Mouse (Mus musculus): ENCODE results near the gene Wdr83.
"Not testable (repeated sequence)": the region's sequence is repeated elsewhere in the genome, so short reads cannot be mapped to it uniquely, and the experiment has no call there.

The Wdr83 gene

DNA sequence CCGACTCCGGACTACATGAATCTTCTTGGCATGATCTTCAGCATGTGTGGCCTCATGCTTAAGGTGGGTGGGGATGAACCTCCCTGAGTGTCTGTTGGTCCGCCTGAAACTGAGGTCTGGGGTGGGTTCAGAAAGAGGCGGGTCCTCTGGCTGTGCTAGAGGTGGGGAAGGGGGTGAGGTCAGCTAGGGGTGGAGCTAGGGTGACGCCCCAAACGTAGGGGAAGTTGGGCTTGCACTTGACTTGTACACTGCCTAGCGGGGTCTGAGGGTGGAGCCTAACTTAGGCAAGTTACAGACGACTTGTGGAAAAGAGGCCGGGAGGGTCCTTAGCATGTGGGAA is at the start of gene Wdr83:
Gene Wdr83 (minus strand): TSS at position 91 of the 340 bp plus-strand sequence.
- no peak for DNase-seq (ENCODE audit: low spot score in 2 of 2)

DNA sequence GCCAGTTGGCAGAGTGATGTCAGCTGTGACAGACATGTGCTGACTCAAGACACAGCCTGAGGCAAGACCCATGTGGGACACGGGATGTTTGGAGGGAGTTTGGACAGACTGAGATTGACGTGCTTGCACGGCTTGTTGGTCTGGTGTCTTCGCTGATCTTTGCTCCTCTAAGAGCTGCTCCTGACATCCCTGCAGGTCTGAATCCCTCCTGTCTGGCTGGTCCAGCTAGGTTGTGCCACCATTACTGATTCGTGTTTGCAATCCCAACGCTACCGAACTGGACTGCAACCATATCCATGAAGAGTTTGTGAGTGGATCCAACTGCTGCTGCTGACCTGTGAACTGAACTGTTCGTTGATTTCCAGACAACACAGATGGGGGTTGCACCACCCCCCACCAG is 42.6 kb upstream of the Wdr83 start:
- no peak for DNase-seq (ENCODE audit: low spot score in 2 of 2)

DNA sequence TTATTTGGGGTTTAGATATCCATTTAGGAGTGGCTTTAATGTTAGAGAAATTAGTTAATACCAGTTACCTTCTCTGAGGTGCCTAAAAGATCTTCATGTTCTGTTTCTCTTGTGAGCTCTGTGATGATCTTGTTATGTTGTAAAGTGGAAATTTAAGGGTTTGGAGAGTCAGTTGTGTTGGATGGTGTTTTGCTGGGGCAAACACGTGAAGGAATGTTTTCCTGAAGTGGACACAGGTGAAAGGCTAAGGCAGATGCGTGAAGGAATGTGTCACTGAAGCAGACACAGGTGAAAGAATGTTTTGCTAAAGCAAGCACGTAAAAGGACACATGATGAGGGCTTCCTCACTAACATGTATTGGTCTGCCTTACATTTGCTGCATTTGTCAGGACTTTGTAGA is 41.9 kb upstream of the Wdr83 start, which contains the start of gene Zfp791:
Gene Zfp791 (minus strand): TSS at position 101 of the 400 bp plus-strand sequence.
- DNase-seq (ENCODE audit: low spot score in 2 of 2) = no peak

DNA sequence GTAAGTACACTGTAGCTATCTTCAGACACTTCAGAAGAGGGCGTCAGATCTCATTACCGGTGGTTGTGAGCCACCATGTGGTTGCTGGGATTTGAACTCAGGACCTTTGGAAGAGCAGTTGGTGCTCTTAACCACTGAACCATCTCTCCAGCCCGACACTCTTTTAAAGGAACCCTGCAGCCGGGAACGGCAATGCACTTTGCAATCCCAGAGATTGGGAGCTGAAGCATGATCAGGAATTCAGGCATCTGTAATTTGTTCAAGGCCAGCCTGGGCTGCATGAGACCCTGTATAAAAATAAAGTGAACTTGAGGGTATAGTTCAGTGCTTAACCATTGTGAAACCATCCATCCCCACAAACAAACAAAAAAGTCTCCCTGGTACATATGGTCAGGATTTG is 39.1 kb upstream of the Wdr83 start:
- DNase-seq (ENCODE audit: low spot score in 2 of 2) = not testable (repeated sequence)

DNA sequence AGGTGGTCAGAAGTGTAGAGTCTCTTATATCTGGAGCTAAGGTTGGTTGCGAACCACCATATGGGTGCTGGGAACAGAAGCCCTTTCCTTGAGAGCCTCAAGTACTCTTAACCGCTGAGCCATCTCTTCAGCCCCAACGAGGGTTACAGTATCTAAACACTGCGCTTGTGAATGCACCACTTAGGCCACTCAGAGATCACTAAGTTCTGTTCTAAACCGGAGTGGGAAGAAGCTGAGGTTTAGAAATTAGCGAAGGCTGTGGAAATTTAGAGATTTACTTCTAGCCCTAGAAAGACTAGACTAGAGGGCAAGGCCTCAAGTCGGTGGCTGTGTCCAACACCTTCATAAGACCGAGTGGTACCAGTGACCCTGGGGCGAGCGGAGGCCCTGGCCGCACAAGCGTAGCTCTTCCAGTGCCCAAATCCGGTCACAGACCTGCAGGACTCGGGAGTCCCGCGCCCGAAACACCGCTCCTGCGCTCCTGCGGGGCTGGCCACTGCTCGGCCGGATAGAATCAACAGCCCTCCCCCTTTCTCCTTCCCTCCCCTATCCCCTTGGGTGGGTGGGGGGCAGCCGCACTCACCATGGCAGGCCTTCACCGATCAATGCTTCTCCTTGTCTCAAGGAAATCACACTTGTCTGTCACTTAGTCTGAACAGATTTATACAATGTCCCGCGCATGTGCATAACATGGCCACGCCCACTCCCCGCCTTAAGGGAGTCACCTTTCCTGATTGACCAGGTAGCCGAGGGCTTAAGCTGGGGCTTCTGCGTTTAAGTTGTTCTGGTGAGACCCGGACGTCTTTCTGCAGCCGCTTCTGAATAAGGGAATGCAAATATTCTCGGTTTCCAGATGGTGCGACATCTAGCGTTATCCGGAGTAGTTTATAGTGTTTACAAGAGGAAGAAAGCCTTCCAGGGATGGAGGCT is 38.2 kb upstream of the Wdr83 start:
- DNase-seq (ENCODE audit: low spot score in 2 of 2) = peak; percentile 79 to 80

DNA sequence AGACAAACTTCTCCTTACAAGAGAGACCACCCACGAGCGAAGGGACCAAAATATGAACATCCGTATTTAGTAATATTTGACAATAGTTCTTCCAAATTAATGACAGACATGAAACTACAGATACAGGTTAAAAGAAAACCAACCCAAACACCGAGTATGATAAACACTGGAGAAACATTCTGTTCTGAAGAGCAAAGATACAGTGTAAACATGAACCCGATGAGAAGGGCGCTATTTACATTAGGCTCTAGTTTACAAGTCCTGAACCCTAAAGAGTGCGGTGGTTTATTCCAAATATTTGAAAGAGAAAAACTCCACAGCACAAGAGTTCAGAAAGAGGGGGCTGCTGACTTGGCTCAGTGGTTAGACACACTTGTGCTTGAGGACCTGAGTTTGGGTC is 35.9 kb upstream of the Wdr83 start:
- DNase-seq (ENCODE audit: low spot score in 2 of 2) = no peak

DNA sequence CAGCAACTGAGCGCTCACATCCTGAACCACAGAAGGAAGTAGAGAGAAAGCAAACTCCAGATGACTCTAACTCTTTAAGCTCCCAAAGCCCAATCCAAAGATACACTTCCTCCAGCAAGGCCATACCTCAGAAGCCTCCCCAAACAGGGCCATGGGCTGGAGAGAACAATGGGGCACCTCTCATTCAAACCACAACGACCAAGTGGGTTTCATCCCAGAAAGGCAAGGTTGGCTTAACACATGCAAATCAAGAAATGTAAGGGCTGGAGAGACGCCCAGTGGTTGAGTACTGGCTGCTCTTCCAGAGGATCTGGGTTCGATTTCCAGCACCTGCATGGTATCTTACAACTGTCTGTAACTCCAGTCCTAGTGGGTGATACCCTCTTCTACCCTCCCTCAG is 34.4 kb upstream of the Wdr83 start:
- DNase-seq (ENCODE audit: low spot score in 2 of 2) = no peak

DNA sequence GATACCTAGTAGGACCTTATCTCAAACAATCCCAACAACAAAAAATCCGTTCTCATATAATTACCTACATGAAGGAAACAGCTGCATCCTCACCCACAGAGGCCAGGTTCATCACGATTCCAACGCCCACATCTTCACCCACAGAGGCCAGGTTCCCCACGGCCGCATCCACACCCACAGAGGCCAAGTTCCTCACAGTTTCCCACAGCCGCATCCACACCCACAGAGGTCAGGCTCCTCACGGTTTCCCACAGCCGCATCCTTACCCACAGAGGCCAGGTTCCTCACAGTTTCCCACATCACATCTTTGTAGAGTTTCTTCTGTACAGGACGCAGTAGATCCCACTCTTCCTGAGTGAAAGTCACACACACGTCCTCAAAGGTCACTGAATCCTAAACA is 32.1 kb upstream of the Wdr83 start:
- no peak for DNase-seq (ENCODE audit: low spot score in 2 of 2)

DNA sequence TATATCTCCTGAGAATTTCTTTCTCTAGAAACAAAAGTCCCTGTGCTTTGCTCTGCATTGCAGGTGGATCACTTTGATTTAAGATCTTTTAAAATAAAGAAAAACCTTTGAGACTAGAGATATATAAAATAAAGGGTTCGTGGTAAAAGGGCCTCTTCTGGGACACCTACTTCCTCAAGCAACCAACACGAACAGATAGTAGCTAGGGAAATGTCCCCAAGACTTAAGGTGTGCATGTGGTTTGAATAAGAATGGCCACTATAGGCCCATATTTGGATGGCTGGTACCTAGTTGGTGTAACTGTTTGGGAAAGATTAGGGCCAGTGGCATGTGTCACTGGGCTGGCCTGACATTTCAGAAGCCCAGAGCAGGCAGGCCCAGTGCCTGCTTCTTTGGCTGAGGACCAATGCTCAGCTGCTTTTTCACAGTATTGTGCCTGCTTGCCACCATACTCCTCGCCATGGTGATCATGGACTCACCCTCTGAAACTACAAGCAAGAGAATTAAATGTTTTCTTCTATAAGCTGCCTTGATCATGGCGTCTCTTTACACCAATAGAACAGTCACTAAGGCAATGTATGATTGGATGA is 19.1 kb upstream of the Wdr83 start:
- DNase-seq (ENCODE audit: low spot score in 2 of 2) = no peak

DNA sequence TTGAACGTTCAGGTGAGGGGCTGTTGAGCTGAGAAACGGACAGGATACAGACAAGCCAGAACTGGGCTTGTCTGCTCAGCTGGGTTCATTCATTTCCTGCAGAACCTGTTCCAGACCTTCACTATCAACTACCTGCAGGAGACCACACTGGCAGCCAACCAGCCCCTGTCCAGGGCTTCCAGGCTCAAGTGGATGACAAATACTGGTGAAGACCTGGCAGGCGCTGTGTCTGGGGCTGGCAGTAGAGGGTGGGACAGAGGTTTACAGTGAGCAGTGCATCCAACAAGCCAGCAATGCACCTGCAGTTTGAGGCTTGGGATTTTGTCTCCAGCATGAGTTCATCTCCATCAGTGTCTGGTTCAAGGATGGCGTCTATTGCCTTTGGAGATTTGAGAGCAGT is 15.7 kb upstream of the Wdr83 start:
- no peak for DNase-seq (ENCODE audit: low spot score in 2 of 2)

DNA sequence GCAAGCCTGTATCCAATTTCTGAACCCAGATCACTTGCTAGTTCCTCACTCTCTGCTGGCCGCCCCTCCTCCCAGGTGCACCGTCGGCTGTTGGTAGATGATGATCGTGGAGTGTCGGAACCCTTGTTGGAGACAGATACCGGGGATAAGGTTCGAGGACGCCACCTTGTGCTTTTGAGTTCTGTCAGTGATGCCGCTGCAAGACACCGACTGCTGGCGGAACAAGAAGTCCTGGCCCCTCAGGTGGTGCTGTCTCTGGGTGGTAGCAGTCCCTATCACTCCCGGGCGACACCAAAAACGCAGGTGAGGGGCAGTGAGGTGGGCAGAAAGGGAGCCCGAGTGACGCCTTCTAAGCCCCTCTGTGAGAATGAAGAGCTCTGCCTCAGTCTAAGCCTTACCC is 15.1 kb upstream of the Wdr83 start:
- DNase-seq (ENCODE audit: low spot score in 2 of 2) = no peak

DNA sequence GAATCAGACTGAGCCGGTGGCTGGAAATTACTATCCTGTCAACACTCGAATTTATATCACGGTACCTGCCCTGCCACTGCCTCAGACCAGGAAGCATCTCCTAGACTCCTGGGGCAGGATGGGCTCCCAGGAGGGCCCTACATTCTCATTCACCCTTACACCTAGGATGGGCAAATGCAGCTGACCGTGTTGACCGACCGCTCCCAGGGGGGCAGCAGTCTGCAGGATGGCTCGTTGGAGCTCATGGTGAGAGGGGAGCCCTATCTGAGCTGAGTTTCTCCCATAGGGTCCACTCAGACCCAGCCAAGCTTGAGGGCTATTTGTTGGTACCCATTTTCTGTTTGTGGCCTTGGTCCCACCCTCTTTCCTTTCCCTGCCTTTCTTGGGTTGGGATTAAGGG is 14.5 kb upstream of the Wdr83 start:
- DNase-seq (ENCODE audit: low spot score in 2 of 2) = no peak

DNA sequence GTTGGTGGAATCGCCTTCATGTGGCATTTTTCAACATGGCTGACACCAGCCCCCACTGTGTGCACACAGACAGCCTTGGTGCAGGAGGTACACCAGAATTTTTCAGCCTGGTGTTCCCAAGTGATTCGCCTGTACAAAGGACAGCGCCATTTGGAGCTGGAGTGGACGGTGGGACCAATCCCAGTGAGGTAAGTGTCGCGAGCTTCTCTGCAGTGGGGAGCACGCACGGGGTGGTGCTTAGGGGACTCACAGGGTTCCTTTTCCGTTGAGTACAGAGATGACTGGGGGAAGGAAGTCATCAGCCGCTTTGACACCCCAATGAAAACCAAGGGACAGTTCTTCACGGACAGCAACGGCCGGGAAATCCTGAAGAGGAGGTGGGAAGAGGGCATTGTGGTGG is 13.9 kb upstream of the Wdr83 start:
- no peak for DNase-seq (ENCODE audit: low spot score in 2 of 2)

DNA sequence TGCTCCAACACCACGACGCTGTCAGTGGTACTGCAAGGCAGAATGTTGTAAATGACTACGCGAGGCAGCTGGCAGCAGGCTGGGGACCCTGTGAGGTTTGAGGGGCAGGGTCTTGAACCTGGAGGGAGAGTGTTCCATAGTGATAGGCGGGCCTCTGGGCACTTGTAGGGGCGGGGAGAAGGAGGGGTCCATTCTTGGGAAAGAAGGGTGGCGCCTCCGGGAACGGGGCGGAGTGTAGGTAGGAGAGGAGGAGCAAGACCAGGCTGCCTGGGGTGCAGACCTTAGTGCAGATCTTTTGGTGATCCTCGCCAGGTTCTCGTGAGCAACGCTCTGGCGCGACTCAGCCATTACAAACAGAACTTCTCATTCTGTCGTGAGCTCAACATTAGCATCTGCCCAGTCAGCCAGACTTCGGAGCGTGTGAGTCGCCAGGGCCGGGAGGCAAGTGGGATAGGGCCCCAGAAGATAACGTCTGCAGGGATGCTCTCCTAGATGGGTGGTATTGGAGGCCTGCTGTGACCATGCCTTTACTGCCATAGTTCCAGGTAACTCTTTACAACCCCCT is 10.5 kb upstream of the Wdr83 start:
- DNase-seq (ENCODE audit: low spot score in 2 of 2) = no peak

DNA sequence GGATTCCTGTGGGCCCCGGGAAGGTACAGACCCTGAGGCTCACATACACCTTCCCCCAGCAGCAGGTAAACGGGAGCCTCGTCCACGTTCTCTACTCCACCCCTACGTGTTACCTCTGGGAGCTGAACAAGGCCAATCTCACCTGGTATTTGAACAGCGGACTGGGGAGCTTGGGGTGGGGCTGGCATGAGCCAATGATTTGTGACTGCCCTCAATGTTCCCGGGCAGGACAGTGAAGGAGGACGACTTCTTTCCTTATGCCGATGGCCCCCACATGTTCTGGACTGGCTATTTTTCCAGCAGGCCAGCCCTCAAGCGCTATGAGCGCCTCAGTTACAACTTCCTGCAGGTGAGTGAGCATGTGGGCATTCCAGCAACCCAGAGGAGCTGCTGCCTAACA is 9.8 kb upstream of the Wdr83 start:
- DNase-seq (ENCODE audit: low spot score in 2 of 2) = no peak

DNA sequence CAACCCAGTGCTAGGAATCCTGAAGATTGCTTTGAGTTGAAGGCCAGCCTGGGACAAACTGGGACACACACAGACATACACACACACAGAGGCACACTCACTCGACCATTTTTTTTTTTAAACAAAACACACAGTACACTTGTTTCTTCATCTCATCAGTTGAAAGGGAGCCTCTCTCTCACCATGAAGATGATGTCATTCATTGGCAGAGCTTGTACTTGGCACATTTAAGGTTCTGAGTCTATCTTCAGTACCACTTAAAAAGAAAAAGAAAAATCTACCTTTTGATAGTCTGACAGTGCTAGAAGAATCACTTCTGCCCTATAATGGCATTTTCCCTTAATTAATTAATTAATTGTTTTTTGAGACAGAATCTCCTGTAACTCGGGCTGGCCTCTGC is 7.7 kb upstream of the Wdr83 start:
- no peak for DNase-seq (ENCODE audit: low spot score in 2 of 2)

DNA sequence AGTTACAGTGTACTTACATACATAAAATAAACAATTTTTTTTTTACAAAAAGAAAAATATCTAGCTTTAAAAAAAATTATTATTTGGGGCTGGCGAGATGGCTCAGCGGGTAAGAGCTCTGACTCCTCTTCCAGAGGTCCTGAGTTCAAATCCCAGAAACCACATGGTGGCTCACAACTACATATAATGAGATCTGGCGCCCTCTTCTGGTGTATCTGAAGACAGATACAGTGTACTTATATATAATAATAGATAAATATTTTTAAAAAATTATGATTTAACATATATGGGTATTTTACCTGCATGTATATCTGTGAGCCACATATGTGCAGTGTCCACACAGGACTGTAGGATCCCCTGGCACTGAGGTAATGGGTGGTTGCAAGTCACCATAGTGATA is 5.1 kb upstream of the Wdr83 start:
- no peak for DNase-seq (ENCODE audit: low spot score in 2 of 2)

DNA sequence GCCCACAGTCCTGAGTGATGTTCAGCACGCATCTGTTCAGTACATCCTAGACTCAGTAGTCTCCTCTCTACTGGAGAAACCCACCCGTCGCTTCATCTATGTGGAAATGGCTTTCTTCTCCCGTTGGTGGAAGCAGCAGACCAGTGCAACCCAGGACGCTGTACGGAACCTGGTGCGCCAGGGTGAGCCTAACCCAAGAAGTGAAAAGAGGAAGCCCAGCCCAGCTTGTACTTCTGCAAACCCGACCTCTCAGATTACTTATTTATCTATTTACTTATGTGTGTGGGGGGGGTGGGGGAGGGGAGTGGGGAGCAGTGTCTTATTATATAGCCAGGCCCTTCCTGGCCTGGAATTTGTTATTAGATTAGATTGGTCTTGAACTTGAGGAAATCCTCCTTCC is 3.5 kb upstream of the Wdr83 start:
- no peak for DNase-seq (ENCODE audit: low spot score in 2 of 2)

DNA sequence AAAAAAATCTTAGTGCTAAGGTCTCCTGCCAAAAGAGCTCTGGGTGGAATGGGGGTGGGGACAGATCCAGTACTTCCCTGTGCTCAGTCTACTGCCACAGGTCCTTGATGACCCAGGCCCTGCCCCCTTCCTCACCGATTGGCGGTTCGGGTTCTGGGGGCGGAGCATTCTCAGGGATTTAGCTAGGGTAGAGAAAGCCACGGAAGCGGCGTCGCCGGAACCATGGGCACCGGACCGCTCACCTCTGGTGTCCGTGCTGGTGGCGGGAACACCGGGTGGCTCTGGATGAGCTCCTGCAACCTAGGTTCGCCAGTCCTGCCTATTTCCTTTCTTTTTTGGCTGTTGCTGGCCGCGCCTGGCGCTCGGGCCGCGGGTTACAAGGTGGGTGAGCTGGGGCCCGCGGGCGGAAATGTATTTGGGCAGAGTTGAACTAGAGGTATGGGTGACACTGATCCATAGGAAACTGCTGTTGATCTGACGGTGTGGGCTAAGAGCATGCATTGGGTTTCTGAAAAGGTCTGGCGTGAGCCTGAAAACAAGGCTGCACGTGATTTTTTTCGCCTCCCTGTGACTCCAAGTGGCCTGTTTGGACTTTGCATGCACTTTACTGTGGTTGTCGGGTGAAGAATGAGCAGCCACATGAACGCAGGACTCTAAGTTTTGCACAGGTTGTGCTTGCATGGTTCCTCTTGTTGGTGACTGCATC is 2.2 kb upstream of the Wdr83 start, which contains the start of gene Man2b1:
Gene Man2b1 (plus strand): TSS at position 163 of the 706 bp plus-strand sequence.
- DNase-seq (ENCODE audit: low spot score in 2 of 2) = peak; percentile 85 to 88

DNA sequence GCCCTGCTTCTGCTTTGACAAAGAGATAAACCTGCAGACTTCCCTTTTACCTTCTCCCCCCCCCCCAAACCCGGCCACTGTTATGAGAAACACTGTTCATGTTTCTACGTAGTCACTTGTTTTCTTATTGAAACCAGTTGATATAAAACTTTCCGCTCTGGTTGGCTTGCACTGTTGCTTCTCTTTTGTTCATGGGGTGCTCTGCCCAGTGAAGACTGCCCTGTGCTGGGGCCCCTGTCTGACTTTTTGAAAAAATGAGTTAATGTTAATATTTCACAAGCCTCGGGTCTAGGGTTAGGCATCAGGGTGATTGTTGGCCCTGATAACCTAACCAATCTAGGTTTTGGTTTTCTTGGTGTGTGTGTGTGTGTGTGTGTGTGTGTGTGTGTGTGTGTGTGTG is 1.1 kb upstream of the Wdr83 start:
- DNase-seq (ENCODE audit: low spot score in 2 of 2) = not testable (repeated sequence)

DNA sequence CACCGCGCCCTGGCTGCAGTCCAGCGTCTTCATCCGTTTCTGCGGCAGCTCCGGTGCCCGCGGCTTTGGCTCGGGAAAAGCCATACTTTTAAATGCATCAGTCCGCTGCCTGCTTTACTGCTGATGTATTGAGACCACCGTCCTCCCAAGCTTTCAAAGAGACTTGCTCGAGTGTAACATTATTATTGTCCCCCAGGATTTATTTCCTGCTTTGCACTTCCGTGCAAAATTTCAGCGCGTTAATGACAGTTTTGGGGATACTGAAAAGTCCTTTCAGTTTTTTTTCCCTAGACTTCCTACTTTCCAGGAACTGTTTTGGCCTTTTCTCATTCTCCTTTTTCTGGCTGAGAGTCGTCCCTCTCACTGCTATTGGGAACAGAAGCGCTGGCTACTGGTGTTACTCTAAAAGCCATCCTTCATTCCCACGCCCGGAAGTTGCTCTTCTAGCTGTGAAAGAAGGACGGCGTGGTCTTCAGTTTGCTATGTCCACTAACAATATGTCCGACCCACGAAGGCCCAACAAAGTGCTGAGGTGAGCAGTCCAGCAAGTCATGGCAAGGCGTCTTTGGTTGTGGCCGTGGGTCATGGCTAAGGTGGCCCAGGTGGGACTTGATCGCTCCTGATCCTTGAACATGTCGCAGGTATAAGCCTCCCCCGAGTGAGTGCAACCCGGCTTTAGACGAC is 432 bp downstream of the Wdr83 start, which contains the start of gene Wdr83os:
Gene Wdr83os (plus strand): TSS at position 209 of the 684 bp plus-strand sequence.
- DNase-seq (ENCODE audit: low spot score in 2 of 2) = no peak

DNA sequence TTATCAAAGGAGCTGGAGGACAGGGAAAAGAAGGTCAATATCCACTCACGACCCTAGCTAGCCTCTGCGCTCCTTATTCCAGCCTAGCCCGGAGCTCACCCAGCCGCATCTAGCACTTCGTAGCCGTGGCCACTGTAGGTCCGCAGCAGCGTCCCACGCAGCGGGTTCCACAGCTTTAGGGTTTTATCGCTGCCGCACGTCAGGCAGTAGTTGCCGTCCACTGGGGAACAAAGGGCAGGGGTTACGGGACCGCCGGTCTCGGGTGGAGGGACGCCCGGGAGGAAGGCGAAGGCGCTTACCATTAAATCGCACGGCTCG is 933 bp downstream of the Wdr83 start:
- no peak for DNase-seq (ENCODE audit: low spot score in 2 of 2)

Measured in right cerebral cortex, postnatal 36 days (tissue).